Mouse (Mus musculus): ENCODE measurements around the gene Wdr73. TPM values are rescaled to one million over a fixed set of nuclear protein-coding genes. Genes with fewer than 3 reads are reported as not detected.
A peak's percentile ranks its signal among the peaks of the same experiment; 100 is the strongest.

The Wdr73 gene
- polyA plus RNA-seq, 1 experiment, result 5.5 TPM

- Histone ChIP-seq H3K4me1 (ENCODE audit: control insufficient read depth, insufficient read depth, insufficient read length, low read length) (peaks cover 15% of the 10 kb centered on the region), H3K4me3 (ENCODE audit: low read depth, low read length) (no peak overlapping the region), H3K36me3 (ENCODE audit: control insufficient read depth, insufficient read depth, low read length) (no peaks in the 10 kb centered on the region), H3K27me3 (ENCODE audit: control insufficient read depth, insufficient read depth, low read length) (no peaks in the 10 kb centered on the region), H3K27ac (ENCODE audit: insufficient read depth, low read depth, low read length) (peak overlapping the region; percentile 46)
- WGBS, result 71% methylated on average over 8 of the region's 8 CpGs
- TF ChIP-seq CTCF (IDR thresholded peaks at IDR 0.05; ENCODE audit: extremely low read depth, insufficient read length, insufficient replicate concordance, low read depth, low read length) (no peak), POLR2A (IDR thresholded peaks at IDR 0.05; ENCODE audit: low read depth, low read length) (no peak; the same call in 1 of the 2 replicates)
Measured at GRCm38 (mm10) chr7:80864831-80865230, 36.2 kb downstream of the Wdr73 start.

GRCm38 (mm10) chr7:80864151-80864550 is 36.9 kb downstream of the Wdr73 start:
- Histone ChIP-seq H3K27ac (ENCODE audit: insufficient read depth, low read depth, low read length) (0 out of 2 replicates have a peak overlapping the region, but pooled peaks have one; percentile 55), H3K36me3 (ENCODE audit: control insufficient read depth, insufficient read depth, low read length) (no peaks in the 10 kb centered on the region), H3K27me3 (ENCODE audit: control insufficient read depth, insufficient read depth, low read length) (no peaks in the 10 kb centered on the region), H3K4me1 (ENCODE audit: control insufficient read depth, insufficient read depth, insufficient read length, low read length) (peaks cover 15% of the 10 kb centered on the region), H3K4me3 (ENCODE audit: low read depth, low read length) (no peak overlapping the region)
- WGBS, result 73% methylated on average over 1 of the region's 1 CpGs
- no peak for TF ChIP-seq POLR2A (IDR thresholded peaks at IDR 0.05; ENCODE audit: low read depth, low read length)
- TF ChIP-seq CTCF (IDR thresholded peaks at IDR 0.05; ENCODE audit: extremely low read depth, insufficient read length, insufficient replicate concordance, low read depth, low read length), result no peak

- peak overlapping the region; percentile 55; the same call in 1 of the 2 replicates for H3K27ac ChIP-seq (ENCODE audit: insufficient read depth, low read depth, low read length)
- 83% methylated on average over 5 of the region's 5 CpGs for WGBS
- peaks cover 15% of the 10 kb centered on the region for H3K4me1 ChIP-seq (ENCODE audit: control insufficient read depth, insufficient read depth, insufficient read length, low read length)
- H3K27me3 ChIP-seq (ENCODE audit: control insufficient read depth, insufficient read depth, low read length), result no peaks in the 10 kb centered on the region
- H3K4me3 ChIP-seq (ENCODE audit: low read depth, low read length), result no peak overlapping the region
- TF ChIP-seq CTCF (IDR thresholded peaks at IDR 0.05; ENCODE audit: extremely low read depth, insufficient read length, insufficient replicate concordance, low read depth, low read length) (no peak), POLR2A (IDR thresholded peaks at IDR 0.05; ENCODE audit: low read depth, low read length) (no peak)
- no peaks in the 10 kb centered on the region for H3K36me3 ChIP-seq (ENCODE audit: control insufficient read depth, insufficient read depth, low read length)
Measured at GRCm38 (mm10) chr7:80863520-80863919, 37.5 kb downstream of the Wdr73 start.

GRCm38 (mm10) chr7:80862475-80862874 is 38.6 kb downstream of the Wdr73 start:
- TF ChIP-seq POLR2A (IDR thresholded peaks at IDR 0.05; ENCODE audit: low read depth, low read length) (no peak), CTCF (IDR thresholded peaks at IDR 0.05; ENCODE audit: extremely low read depth, insufficient read length, insufficient replicate concordance, low read depth, low read length) (no peak)
- peaks cover 15% of the 10 kb centered on the region for H3K4me1 ChIP-seq (ENCODE audit: control insufficient read depth, insufficient read depth, insufficient read length, low read length)
- 83% methylated on average over 2 of the region's 2 CpGs for WGBS
- no peak overlapping the region for H3K4me3 ChIP-seq (ENCODE audit: low read depth, low read length)
- no peaks in the 10 kb centered on the region for H3K36me3 ChIP-seq (ENCODE audit: control insufficient read depth, insufficient read depth, low read length)
- no peak overlapping the region for H3K27ac ChIP-seq (ENCODE audit: insufficient read depth, low read depth, low read length)
- H3K27me3 ChIP-seq (ENCODE audit: control insufficient read depth, insufficient read depth, low read length), result no peaks in the 10 kb centered on the region

DNA sequence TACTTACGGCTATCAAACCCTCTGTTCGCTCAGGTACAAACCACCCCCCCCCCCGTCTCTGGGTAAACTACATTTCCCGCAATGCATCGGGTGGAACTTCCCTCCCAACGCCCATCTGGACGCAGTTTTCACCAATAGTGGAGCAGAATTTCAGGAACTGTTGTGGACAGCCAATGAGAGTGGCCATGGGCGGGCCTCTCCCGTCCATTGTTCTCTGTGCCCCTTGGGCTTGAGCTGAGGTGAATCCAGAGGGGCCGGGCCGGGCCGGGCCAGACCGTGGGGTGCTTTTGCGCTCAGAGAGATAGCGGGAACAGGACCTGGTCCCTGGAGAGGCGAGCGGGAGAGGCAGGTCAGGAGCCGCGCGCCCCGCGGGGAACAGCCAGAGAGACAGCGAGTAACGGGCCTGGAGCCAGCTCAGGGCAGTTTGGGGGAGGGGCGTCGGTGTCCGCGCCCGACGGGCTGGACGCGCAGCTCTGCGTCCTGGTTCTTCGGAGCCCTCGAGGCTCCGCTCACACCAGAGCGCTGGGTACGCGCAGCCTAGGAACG is 40.3 kb downstream of the Wdr73 start, which contains the start of gene Zscan2:
Gene Zscan2 (plus strand): TSS at position 192 of the 546 bp plus-strand sequence.
- Histone ChIP-seq H3K4me3 (ENCODE audit: low read depth, low read length) (peak within 1 kb of the TSS; percentile 94), H3K36me3 (ENCODE audit: control insufficient read depth, insufficient read depth, low read length) (no peaks in the 10 kb centered on the region), H3K4me1 (ENCODE audit: control insufficient read depth, insufficient read depth, insufficient read length, low read length) (peaks cover 9% of the 10 kb centered on the region), H3K27me3 (ENCODE audit: control insufficient read depth, insufficient read depth, low read length) (no peaks in the 10 kb centered on the region), H3K27ac (ENCODE audit: insufficient read depth, low read depth, low read length) (peak within 1 kb of the TSS; percentile 56)
- under 1% methylated on average over 40 of the region's 40 CpGs for WGBS
- TF ChIP-seq POLR2A (IDR thresholded peaks at IDR 0.05; ENCODE audit: low read depth, low read length) (peak; percentile 41; the same call in 1 of the 2 replicates), CTCF (IDR thresholded peaks at IDR 0.05; ENCODE audit: extremely low read depth, insufficient read length, insufficient replicate concordance, low read depth, low read length) (no peak)

DNA sequence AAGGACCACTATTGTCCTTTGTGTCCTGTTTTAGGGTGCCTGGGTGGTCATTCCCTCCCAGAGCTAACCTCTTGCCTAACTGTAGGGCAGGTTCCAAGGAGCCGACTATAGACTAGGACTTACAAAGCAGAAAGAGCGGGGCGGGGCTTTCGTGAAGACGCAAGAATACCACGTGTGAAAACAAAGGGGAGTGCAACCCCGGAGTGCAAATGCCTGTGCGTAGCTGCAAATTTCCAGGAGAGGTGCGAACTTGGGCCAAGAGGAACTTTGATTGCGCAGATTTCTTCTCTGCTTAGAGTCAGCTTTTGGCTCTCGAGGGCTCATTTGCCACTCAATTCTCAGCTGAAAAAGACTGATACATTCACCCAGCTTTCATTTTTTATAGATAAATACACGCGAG is 40.8 kb downstream of the Wdr73 start:
- WGBS, result under 1% methylated on average over 13 of the region's 13 CpGs
- peak overlapping the region; percentile 94 for H3K4me3 ChIP-seq (ENCODE audit: low read depth, low read length)
- H3K27ac ChIP-seq (ENCODE audit: insufficient read depth, low read depth, low read length), result no peak overlapping the region
- TF ChIP-seq CTCF (IDR thresholded peaks at IDR 0.05; ENCODE audit: extremely low read depth, insufficient read length, insufficient replicate concordance, low read depth, low read length) (no peak), POLR2A (IDR thresholded peaks at IDR 0.05; ENCODE audit: low read depth, low read length) (no peak)
- no peaks in the 10 kb centered on the region for H3K27me3 ChIP-seq (ENCODE audit: control insufficient read depth, insufficient read depth, low read length)
- H3K4me1 ChIP-seq (ENCODE audit: control insufficient read depth, insufficient read depth, insufficient read length, low read length), result peaks cover 9% of the 10 kb centered on the region
- no peaks in the 10 kb centered on the region for H3K36me3 ChIP-seq (ENCODE audit: control insufficient read depth, insufficient read depth, low read length)

- 10% methylated on average over 6 of the region's 6 CpGs for WGBS
- Histone ChIP-seq H3K4me1 (ENCODE audit: control insufficient read depth, insufficient read depth, insufficient read length, low read length) (peaks cover 6% of the 10 kb centered on the region; the same call in 1 of the 2 replicates), H3K4me3 (ENCODE audit: low read depth, low read length) (no peak overlapping the region), H3K36me3 (ENCODE audit: control insufficient read depth, insufficient read depth, low read length) (no peaks in the 10 kb centered on the region), H3K27ac (ENCODE audit: insufficient read depth, low read depth, low read length) (no peak overlapping the region), H3K27me3 (ENCODE audit: control insufficient read depth, insufficient read depth, low read length) (no peaks in the 10 kb centered on the region)
- TF ChIP-seq CTCF (IDR thresholded peaks at IDR 0.05; ENCODE audit: extremely low read depth, insufficient read length, insufficient replicate concordance, low read depth, low read length) (peak; percentile 60; the same call in 1 of the 2 replicates), POLR2A (IDR thresholded peaks at IDR 0.05; ENCODE audit: low read depth, low read length) (no peak)
Measured at GRCm38 (mm10) chr7:80857181-80857580, 43.9 kb downstream of the Wdr73 start.
